Mouse (Mus musculus) fat pad, adult 2 months (tissue): ENCODE measurements around the gene Mb21d2.

Source experiments
- DNase-seq: peaks from one replicate; pipeline ENCODE4 v3.0.0-alpha.2; 2011; ENCODE audit warnings: low read depth, low spot score; ENCODE audit errors: extremely low read depth

The Mb21d2 gene

DNA sequence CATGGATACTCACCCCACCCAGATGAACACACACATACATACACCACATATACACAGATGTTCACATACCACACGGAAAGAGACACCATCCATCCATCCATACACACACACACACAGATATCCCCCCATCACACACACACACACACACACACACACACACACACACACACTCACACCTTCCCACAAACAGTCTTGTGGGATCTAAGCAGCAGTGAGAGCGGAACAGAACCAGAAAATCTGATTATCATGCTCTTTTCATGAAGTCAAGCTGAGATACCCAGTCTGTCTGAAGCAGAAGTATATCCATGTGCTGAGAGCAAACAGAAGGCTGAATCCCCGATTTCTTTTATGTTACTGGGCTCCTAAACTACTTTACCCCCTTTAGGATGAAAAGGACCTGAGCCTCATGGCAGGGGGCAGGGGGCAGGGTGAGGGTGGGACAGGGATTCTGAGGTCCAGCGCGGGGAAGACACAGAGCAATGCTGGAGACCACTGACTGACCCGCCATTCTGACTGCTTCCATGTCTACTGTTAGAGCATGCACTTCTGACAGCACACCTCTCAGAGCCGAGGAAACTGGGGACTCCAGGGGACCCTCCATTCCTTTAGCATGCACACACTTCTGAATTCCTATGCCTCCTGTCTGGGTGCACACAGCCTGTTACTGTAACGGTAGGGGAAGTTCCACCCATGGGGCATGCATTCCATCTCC lies 62.7 kb downstream of the Mb21d2 start:
- DNase-seq: no peak

DNA sequence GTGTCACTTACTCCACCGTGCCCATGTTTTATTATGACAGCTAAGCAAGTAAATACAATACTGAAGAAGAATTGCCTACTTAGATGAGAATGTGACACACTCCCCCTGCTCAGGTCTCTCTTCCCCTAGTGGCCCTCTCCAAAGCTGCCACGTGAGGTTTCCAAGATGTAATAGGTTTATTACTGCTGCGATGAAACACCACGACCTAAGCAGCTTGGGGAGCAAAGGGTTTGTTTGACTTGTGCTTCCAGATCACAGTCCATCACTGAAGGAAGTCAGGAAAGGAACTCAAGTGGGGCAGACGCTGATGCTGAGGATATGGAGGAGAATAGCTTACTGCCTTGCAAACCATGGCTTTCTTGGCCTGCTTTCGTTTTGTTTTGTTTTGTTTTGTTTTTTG lies 65.9 kb downstream of the Mb21d2 start:
- no peak for DNase-seq

DNA sequence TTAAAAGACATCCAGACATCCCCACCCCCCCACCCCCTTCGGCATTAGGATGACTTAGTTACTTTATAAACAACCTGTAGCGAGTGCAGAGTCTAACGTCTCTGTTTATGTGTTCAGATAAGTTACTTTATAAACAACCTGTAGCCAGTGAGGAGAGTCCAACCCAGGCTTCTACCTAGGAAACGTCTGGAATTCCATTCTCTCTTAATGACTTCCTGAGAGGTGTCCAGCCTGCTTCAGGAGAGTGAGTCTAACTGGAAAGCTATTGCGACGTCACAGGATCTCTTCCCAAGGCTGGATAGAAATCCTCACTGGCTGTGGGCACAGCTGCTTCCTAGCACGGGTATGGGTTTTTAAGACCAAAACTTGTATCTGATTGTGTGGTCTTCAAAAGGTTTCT lies 67.4 kb downstream of the Mb21d2 start:
- no peak for DNase-seq

DNA sequence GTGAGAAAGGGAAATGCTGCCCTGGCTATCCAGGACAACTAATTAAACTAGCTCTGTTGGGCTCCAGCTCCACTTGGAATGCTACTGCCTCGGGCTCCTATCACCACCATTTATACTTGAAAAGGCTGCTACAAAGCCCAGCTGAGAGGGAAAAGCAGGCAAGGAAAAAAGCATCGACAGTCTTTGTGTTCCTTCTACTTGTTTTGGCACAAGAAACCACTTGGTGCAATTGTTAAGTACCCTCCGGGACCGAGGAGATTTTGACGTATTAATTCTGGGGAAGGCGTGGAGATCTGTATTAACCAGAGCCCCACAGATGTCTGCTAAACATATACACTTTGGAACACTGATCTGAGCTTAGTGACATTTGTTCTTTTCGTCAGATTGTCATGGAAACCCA lies 69.8 kb downstream of the Mb21d2 start:
- no peak for DNase-seq

DNA sequence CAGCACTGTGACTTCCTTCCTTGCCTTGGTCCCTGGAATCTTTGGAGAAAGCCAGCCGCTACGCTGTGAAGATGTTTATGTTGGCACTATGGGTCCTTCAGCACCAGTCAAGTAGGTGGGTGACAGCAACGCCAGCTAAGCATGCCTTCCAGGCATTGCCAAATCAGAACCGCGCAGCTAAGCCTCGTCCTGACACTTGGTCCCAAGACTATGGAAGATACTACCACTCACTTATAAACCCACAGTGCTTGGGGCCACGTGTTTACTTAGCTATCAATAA lies 70.5 kb downstream of the Mb21d2 start:
- peak; percentile 75 for DNase-seq

DNA sequence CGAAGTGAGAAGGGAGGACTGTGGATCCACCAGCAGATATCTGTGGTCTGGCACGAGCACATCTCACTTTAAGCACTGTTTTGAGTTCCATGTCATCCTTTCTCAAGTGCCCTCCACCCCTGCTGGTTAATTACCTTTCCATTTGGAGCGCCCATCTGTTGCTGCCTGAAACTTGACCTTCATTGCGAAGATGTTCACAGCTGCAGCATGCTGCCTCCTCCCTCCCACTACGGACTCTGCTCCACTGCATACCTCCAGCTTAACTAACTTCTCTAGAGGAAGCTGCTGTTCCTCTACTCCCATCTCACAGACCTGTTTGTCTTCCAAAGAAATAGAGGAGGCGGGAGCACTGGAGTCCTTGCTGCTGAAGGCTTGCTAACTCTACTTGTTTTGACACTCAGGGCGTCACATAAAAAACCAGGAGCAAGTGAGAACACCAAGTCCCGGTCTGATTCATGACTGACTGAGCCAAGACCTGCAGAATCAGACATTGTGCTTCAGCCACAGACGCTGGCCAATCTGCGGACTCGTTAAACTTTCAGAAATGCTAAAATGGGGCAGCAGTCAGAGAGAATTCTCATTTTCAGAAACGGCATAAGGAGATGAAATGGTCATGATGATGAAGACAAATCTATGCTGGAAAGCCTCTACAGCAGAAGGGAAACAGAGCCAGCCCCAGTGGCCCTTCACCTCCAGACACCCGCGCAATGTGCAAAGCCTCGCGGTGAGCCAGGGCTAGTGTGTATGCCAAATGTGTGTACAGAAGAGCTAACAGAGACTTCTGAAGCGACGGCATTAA lies 71.1 kb downstream of the Mb21d2 start:
- no peak for DNase-seq

DNA sequence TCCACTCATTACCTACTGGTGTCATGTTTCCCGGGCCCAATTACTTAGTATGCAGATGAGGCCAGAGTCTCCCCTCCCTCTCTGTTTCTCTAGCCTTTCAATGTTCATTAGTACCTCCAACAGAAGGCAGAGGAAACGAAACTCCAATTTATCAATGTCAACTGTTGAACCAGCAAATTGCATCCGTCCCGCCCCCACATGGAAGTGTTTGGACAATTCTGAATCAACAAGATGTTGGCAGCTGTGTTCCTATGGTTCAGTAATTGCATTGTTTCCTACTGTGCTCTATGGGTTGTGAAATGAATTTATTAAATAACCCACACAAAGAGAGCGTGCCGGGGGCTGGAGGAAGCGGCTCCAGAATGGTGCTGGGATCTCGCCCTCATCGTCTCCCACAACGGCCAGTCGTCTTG lies 78.1 kb downstream of the Mb21d2 start:
- DNase-seq: peak; percentile 40

DNA sequence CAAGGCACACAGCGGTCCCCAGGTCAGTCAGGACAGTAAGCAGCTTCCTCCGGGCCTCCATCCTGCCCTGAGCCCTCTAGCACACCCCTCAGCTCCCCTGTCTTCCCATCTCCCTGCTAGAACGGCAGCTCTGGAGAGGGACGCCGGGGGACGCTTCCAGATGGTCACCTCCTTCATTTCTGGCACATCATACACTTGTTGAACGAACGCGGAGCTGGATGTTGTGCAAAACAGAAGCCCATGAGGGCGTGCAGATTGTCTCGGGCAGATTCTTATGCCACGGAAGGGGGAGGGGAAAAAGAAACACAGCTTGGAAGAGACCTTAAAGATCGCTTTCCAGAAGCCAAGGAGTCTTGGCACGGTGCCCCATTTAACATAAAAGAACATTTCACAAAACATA lies 78.6 kb downstream of the Mb21d2 start:
- no peak for DNase-seq

DNA sequence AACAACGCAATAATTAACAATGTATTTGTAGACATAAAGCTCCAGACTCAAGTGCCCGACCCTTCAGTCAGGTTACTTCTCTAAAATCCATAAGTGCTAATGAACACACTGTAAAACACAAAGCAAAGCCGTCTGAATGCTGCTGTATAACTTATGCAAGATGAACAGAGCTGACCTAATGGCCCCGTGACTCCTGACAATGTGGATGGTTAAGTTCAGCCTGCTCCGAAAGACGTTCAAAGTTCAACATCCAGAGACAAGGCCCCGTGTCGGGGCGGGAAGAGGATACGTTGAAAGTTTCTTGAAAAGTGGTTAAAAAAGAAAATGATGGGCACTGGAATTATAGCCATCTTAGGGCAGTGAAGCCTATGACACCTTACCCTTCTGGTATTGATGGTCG lies 83.3 kb downstream of the Mb21d2 start:
- no peak for DNase-seq

DNA sequence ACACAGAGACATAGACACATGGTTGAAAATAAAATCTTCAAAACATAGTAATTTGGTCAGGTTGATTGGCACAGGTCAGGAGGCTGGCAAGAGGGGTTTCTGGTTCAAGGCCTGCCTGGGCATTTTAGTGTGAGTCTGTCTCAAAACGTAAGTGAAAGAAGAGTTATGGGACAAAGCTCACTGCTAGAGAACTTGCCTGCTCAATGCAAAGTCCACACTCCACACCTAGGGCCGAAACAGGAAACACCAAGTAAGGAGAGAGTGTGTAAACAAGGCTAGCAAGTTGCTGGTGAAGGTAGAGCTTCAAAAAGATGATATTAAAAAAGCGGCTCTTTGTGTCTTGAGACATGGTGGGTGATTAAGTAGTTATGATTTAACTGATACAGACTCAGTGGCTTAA lies 84.1 kb downstream of the Mb21d2 start:
- no peak for DNase-seq

DNA sequence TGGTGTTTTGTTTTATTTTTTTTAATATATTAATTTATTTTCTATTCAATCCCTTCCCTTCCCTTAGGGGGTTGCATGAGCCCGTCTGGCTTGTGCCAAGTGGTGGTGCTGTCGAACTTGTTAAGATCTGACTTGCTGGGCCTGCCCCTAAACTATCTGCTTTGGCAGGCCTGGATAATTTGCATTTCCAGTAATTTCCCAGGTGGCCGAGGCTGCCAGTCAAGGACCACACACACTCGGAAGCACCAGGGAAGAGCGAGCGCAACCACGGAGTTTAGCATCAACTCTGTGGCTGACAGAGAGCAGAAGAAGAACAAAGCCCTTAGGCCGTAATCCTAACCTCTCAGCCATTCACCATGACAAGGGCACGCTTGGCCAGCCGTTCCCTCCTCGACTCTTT lies 88.4 kb downstream of the Mb21d2 start:
- no peak for DNase-seq

DNA sequence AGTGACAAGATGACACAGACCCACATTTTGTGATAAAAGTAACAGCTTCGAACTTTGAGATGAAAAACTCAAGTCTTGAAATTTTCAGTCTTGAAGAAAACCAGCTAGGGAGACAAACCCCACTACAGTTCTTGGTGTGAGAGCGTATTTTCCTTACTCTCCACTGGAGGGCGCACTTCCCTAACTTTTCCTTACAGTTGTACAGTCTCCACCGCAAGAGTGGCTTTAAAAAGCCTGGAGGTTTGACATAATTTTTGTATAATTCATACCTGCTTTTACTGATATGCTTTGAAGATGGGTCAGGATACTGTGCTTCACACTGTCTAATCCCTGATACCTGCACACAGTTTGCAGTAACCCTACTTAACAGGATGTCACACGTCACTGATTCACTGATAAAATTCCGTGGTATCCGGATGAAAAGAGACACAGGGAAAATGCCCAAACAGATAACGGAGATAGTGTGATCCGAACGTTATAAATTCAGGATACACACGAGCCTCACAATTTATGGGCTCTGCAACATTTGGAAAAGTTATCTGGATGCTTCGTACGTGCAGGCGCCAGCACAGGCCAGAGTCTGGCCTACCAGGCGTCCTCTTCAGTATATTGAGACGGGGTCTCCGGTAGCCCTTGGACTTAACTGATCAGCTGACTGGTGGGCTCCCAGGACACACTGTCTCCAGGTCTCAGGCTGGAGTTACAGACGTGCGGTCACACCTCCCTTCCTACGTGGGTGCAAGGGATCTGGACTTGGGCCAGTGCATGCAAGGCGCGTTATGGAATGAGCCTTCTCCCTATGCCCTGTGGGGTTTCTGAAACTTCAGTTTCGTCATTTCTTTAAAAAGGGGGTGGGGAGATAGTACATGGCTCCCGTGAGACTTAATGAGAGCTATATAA lies 89.1 kb downstream of the Mb21d2 start:
- DNase-seq: no peak

DNA sequence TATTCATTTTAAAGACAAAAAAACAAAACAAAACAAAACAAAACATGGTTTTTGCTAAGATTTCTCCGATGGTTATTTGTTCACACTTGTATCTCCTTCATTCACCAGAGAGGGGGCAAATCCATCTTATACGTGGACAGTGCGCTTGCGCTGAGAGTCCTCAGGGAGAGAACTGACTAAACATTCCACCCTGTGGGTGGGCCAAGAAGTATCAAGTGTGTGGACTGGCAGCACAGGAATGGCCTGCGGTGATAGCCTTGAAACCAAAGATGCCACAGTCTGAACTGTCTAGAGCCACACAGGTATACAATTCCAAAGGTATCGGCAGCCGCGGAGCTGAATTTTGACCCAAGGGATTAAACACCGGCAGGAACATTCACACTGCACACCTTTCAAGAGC lies 89.9 kb downstream of the Mb21d2 start:
- no peak for DNase-seq

DNA sequence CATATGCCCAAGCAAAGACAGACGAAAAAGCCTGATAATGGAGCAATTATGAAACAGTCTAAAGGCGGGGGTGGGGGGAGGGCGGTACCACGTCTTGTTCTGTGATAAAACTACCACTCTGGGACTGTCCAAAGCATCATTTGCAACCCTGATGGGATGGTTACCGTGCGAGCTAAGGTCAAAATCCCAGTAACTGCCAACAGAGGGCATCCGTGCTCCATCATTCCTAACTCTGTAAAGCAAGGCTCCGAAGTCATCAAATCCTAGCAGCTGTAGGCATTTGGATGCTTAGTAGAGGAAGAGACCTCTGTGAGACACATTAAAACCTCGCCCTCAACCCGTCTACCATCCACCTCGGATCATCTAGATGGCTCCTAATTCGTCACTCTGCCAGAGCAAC lies 91.5 kb downstream of the Mb21d2 start:
- no peak for DNase-seq

DNA sequence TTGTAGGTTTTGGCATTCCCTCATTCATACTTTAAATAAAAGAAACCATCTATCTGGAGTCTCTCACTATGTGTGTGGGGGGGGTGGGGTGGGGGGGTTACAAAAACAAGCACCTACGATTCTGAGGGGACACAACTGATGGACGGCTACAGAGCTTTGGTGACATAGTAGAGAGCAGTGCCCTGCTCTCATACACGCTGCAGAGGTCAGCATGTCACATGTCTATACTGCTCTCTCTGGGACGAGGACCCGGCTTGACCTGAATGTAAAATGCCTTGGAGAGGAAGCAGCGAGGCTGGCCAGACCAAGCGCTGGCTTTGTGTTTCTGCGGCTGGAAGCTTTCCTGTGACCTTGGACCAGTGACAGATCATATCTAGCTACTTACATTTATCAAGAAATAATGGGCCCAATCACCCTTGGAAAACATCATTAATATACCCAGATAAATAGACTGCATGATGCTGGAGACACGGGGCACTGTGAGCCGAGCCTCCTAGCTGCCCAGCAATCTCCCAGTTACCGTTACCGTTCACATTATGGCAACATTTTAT lies 97.3 kb downstream of the Mb21d2 start:
- no peak for DNase-seq

DNA sequence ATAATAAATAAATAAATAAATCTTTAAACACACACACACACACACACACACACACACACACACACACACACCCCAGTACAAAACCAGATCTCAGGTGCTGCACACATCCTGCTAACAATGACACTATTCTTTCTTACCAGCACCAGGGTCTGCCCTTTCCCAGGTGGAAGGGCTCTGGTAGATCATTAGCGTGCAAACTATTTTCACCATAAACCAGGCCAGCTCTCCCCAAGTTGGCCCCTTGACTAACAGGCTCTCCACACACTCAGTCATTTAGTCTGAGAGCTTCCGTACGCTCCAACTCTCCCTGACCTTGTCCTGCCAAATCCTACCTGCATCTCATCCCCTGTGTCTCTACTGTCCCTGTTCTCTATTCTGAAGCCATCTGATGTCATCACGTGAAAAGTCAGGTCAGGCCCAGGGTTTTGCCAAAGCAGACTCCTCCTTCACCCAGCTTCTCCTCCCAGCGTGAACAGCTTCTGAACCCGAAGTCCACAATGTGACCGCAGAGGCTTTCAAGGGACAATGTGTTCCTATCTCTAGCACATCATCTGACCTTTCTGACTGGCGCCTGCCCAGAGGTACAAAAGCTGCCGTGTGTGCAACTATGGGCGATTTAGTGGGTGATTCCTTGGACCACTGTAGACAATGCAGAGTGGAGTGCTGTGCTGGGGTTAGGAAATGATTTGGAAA lies 100.1 kb downstream of the Mb21d2 start:
- no peak for DNase-seq

DNA sequence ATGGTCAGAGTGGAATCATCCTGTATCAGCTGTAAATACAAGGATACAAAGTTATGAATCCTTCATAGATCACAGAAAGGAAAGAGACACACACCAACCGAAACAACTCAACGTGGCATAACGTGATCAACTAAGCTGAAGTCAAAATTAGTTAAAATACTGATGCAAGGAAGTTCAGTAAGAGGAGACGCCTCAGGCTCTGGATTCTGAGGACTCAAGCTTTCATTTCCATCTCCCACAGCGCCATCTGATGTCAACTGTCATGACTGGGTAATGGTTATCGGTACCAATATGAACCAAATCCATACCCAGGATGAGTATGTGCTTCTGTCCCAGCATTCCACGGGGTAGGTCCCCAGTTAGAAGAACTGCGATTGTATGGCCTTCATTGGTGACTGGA lies 104.7 kb downstream of the Mb21d2 start:
- DNase-seq: no peak

DNA sequence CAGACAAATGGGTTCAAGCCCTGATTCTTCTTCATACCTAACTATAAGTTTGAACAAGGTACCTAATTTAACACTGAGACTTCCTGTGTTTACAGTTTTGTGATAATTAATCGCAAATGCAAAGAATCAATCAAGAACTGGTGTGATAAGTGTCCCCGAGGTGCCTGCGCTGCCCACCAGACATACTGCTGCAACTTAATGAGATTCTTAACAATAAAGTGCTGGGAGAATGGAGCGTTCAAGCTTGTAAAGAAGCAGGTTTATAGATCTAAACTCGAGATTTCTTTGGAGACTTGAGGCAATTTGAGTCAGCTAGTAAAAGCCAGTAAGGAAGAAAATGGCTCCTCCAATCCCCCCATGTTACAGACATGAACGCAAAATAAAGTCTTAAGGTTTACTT lies 107.7 kb downstream of the Mb21d2 start:
- no peak for DNase-seq

DNA sequence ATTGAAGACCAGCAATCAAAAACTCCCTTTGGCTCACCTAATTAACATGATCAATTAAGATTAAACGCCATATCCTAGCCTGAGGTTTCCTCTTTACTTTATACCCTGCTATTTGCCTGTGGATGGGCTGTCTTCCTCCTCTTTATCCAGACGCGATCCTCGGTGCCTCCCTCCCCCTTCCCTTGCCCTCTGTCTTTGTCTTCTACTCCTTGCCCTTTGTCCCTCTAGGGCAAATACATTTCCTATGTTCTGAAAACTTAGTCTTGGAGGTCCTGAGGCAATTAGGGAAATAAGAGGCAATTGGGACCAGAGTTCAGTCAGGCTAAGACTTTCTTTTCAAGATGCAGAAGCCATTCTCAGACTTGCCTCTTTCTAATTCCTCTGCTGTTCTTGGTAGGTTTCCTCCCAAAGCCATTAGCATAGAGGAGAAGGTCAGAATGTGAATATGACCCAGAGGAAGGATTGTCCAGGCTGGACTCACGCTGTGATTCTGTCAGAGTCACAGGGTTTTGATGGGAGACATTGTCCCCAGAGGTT lies 110.7 kb downstream of the Mb21d2 start:
- DNase-seq: no peak

DNA sequence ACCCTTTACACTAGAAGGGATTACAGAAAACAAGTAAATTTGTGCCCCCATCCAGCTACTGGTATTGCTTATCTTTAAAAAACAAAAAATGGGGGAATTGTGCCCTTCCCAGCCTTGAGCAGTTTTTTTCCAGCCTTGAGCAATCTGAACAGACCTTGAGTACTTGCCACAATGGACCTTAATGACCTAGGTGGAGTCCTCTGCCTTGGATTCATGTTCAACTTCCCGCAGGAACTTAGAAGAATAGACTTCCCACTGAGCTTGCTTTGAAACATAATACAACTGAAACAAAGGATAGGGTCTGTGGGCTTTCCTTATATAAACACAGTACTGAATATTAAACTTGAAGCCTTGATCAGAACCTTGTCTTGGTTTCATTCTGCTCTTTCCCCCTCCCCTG lies 116.2 kb downstream of the Mb21d2 start:
- no peak for DNase-seq

DNA sequence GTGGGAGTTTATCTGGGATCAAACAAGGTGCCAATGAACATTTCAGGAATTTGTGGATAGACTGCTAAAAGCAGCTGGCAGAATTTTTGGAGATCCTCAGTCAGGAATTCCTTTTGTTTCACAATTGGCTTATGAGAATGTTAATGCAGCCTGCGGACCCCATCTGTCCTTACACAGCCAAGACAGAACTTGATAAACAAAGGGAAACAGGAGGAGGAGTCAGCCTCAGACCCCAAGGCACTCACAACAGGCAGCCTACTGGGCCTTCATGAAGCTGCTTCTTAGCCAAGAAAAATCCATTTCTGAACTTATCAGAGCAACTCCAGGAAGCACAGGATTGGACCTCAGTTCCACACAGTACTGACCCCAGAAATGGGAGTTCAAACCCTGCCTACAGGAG lies 120.4 kb downstream of the Mb21d2 start:
- DNase-seq: no peak
